Mouse (Mus musculus): ENCODE data around the gene Gm45213. TPM values are rescaled to one million over a fixed set of nuclear protein-coding genes. Genes with fewer than 3 reads are reported as not detected.

Gene Gm45213
- total RNA-seq, 2 experiments from 2014 or later = not detected

DNA sequence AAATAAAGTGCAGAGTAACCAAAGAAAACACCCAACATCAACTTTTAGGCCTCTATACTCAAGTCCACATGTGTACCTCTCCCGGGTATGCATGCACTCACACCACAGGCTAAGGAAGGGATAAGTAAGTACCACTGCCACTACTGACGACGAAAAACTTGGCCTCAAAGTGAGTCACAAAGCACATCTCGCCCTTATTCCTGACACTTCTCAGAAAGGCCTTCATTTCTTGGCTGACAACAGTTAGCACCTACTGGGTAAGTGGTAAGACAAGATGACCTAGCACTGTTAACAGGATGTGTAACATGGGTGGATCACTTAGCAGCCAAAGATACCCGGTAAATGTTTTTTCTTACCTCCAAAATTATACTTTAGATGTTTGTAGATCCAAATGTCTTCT, 61.1 kb downstream of the Gm45213 start:
- no peak for DNase-seq (ENCODE audit: extremely low spot score in 1 of 2, low spot score in 1 of 2)

DNA sequence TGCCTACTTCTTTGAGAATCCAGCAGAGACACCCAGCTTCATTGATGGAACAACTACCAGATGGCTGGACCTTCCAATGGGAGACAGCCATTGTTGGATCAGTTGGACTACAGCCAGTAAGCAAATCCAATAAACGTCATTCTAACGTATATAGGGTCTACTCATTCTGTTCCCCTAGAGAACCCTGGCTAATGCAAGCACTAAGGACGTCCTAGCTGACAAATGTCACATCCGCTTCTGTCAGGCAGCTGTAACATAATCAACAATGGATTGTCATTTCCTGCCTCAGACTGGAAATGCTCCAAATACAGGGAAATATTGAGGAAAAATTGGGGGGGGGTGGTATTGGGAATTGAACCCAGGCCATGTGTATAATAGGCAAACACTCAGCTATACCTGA, 62.4 kb downstream of the Gm45213 start:
- DNase-seq (ENCODE audit: extremely low spot score in 1 of 2, low spot score in 1 of 2) = no peak

DNA sequence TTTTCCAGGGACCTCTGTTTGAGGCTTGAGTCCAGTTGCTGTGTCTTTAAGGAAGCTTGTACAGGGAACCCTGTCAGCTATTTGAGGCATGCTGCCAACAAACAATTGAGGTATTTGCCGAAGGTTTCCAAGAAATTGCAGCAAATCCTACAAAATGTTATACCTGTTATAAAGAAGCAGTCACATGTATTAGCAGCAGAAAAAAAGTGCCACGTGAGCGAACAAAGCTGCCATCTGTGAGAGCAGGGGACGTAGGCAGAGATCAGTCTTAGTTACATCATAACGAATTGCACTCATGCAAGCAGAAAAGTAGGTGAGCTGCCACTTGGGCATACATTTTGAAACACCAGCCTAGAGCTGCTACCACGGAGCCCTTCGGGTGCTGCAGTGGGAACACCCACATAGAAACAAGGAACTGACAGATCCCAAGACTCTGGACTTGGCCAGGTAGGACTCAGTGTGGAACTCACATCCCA, 63.2 kb downstream of the Gm45213 start:
- no peak for DNase-seq (ENCODE audit: extremely low spot score in 1 of 2, low spot score in 1 of 2)

DNA sequence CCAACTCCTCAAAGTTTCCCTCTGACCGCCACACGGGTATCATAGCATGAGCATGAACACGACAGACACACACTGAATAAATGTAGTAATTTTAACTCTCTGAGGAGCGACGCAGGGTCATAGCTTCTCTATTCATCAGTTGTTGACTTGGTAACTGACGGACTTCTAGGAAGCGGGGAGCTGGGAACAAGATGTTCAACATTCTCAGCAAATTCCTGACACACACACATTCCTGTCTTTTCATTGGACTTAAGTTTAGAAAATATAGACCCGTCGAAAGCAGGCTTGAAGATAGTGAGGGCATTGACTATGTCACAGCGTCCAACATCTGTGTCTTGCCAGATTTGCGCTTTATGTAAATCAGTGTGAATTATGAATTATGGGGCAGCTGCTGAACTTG, 63.8 kb downstream of the Gm45213 start:
- DNase-seq (ENCODE audit: extremely low spot score in 1 of 2, low spot score in 1 of 2) = no peak

DNA sequence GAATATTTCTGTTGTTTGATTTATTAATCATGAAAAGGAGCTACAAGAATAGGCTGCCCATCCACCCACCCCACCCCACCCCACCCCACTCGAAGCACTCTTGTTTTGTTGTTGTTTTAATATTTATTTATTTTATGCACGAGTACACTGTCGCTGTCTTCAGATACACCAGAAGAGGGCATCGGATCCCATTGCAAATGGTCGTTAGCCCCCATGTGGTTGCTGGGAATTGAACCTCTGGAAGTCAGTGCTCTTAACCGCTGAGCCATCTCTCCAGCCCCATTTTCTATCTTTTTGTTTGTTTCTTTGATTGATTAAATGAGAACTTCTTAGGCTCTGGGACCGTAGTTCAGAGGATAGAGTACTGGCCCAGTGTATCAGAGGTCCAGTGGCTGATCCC, 64.5 kb downstream of the Gm45213 start:
- DNase-seq (ENCODE audit: extremely low spot score in 1 of 2, low spot score in 1 of 2) = no peak

DNA sequence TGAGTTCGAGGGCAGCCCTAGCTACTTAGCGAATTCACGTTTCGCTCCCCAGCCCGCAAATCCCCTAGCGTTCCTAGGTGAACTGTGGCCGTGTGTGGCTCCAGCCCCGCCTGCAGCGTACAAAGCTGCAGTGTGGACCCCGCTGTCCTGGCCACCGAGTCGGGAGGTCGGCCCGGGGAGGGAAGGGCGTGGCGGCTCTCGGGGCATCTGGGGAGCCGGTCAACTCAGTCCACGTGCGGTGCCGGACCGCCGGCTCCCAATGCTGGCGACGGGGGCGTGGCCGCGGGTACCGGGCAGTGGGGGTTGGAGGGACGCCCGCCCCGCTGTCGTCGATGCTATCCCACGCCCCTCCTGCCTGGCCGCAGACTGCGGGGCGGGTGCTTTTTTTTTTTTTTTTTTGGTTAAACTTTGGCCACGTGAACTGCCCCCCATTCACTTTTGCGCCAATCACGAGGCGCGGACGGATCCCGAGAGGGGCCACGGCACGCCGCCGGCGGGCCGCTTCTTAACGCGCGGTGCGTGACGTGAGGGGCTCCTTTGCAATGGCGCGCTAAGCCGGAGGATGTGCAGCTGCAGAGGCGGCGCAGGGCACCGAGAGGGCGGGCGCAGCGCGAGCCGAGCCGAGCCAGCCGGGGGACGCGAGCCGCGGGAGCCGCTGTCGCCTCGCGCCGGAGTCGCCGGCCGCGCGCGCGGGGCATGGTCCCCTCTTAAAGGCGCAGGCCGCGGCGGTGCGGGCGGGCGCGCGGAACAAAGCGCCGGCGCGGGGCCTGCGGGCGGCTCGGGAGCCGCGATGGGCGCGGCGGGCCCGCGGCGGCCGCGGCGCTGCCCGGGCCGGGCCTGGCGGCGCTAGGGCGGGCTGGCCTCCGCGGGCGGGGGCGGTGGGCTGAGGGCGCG, 65.8 kb downstream of the Gm45213 start, which contains the start of gene Chsy1:
Chsy1 (plus strand) TSS at position 555 of the 894 bp plus-strand sequence.
- peak; percentile 84 to 93 for DNase-seq (ENCODE audit: extremely low spot score in 1 of 2, low spot score in 1 of 2)

DNA sequence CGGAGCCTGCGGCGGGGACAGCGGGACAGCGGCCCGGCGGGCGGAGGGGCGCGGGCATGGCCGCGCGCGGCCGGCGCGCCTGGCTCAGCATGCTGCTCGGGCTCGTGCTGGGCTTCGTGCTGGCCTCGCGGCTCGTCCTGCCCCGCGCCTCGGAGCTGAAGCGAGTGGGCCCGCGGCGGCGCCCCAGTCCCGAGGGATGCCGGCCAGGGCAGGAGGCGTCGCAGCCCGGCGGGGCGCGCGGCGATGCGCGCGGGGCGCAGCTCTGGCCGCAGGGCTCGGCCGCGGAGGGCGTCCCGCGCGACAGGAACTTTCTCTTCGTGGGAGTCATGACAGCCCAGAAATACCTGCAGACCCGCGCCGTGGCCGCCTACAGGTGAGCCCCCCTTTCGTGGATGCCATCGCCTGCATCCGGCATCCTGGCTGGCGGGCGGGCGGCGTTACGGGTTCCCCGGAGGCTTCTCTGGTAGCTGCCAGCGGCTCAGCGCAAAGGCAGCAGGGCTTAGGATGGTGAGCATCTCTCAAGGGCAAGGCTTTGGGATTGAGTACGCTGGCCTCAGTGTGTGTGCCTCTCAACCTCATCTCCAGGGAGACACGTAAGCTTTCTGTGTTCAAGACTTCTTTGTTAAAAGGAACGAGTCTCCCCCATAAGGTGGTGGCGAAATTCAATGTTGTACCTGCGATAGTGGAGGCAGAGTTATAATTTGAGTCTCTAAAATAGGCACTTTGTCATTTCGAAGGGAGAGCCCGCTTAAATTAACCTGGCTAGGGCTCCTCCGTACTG, 66.6 kb downstream of the Gm45213 start:
- DNase-seq (ENCODE audit: extremely low spot score in 1 of 2, low spot score in 1 of 2) = peak; percentile 24 to 41

DNA sequence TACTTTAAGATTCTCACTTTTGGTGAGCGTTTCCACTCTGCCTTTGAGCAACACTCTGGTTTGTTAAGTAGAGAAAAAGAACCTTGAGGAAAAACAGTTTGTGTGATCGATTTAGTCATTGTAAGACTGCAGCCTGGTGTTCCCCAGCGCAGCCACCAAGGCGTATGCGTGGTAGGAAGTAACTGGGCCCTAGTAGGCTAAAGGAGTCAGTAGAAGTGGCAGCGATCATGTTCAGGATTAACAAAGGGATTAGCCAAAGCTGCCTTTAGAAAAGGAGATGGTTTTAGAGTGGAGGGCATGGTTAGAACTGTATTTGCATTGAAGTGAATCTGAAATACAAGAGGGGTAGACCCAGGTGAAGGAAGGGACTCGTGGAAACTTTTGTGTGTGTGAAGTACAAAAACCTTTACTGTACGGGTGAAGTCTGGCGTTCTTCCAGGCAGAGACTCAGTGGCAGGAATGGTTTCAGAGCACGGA, 67.3 kb downstream of the Gm45213 start:
- no peak for DNase-seq (ENCODE audit: extremely low spot score in 1 of 2, low spot score in 1 of 2)

DNA sequence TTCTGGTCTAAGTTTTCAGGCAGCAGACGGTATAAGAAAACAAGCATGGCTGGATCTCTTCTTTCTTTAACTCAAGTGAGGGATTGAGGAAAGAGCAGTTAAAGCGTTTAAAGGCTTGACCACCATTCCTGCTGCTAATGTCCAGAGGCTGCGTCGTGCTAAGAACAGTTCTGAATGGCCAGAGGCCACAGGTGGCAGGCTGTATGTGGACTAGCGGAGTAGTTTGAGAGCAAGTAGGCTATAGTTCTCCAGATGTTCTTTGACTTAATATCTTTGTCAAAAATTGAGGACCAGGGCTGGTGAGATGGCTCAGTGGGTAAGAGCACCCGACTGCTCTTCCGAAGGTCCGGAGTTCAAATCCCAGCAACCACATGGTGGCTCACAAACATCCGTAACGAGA, 67.8 kb downstream of the Gm45213 start:
- no peak for DNase-seq (ENCODE audit: extremely low spot score in 1 of 2, low spot score in 1 of 2)

Other genes with a start within 250 kb of the Gm45213 start
- gene Pcsk6, start 181.9 kb upstream of the Gm45213 start, total RNA-seq (2021) = 10 to 100 TPM; 13.7 to 16.4 TPM
- gene Snrpa1, start 15.4 kb downstream of the Gm45213 start, total RNA-seq (2021) = 10 to 100 TPM; 36.8 to 37.5 TPM
- gene Selenos, start 36.0 kb downstream of the Gm45213 start, total RNA-seq (2021) = 10 to 100 TPM; 54.0 to 56.2 TPM
- 10 to 100 TPM; 17.6 to 18.3 TPM for gene Chsy1, start 65.9 kb downstream of the Gm45213 start, total RNA-seq (2021)

All from layer of hippocampus, postnatal 25 days (tissue).